Mouse (Mus musculus) layer of hippocampus, adult 2 months (tissue): Measurements from ENCODE around the gene Nrxn2. TPM values are rescaled to one million over a fixed set of nuclear protein-coding genes. Genes with fewer than 3 reads are reported as not detected.

ENCODE experiments used
- DNase-seq, 2 experiments: peaks; one replicate each; pipeline ENCODE4 v3.0.0; 2022; ENCODE audit warnings: low spot score in 2 of 2
- H3K27ac ChIP-seq: fragments of 200-600 bp; 2 replicates; pipeline ENCODE4 v1.8.1; 2022
- H3K4me3 ChIP-seq: fragments of 200-600 bp; 2 replicates; pipeline ENCODE4 v1.8.1; 2022; ENCODE audit warnings: mild to moderate bottlenecking
- CTCF ChIP-seq: fragments of 200-600 bp; conservative IDR thresholded peaks from 2 replicates; pipeline ENCODE4 v1.8.1; 2022; ENCODE audit warnings: antibody characterized with exemption, mild to moderate bottlenecking, moderate library complexity
- total RNA-seq, 2 experiments: library from RNA; stranded (reverse); gene quantifications; 2 replicates each; pipeline ENCODE4 v1.2.3; 2021

The Nrxn2 gene
- total RNA-seq, 2 experiments from 2014 or later: 405 to 437 TPM

DNA sequence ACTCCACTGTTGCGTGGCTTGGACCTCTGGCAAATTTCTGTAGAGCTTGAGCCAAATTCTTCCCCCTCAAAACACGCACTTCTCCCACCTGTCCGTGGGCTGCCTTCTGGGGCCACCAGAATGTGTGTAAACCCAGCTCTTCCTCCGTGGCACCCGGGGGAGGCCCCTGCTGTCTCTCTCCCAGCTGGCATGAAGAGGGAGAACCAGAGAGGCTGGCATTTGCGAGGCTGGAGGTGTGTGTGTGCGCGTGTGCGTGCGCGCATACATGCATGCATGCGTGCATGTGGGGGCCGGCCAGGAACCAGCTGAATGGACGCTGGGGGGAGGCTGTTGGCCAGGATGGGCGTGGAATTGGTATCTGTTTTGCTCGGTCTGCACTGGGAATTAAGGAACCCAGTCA, 4.7 kb downstream of the Nrxn2 start:
- H3K27ac ChIP-seq: peak overlapping the region; percentile 33; the same call in 1 of the 2 replicates
- TF ChIP-seq CTCF: no peak

DNA sequence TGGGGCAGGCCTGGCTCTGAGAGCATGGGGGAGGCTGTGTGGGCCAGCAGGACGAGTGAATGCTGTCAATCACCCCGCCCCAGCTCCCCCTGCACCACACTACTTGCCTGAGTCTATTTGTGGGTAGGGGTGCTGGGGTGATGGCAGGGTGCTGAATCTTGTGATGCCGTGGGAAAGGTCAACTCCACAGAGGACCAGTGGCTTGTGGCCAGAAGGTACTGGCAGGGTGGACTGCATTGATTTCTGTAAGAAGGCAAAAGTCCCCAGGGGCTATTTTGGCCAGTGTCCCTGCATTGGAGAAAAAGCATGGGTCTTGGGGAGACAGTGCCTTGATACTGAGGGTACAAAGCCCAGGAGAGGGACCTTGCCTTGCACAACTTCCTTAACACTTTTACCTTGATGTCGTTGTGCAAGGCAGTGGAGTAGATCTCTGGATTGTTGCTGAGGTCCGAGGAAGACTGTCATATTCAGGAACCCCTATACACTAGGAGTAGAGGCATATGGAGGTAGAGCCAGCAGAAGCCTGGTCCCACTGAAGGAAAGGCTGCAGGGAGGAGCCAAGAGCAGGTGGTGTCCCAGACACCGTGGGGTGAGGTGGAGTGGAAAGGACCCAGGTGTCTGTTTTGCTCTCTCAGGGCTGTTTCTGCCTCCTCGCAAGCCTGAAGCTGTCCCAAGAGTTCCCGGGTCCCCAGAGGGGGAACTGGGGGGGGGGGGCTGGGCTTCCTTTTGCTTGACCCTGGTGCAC, 5.8 kb downstream of the Nrxn2 start:
- no peak overlapping the region for H3K4me3 ChIP-seq
- no peak for TF ChIP-seq CTCF
- peak overlapping the region; percentile 33; the same call in 1 of the 2 replicates for H3K27ac ChIP-seq
- DNase-seq: no peak

More for the DNA sequence above, 4.7 kb downstream of the Nrxn2 start:
- DNase-seq: peak in 1 of 2 experiments; percentile 69
- H3K4me3 ChIP-seq: no peak overlapping the region

DNA sequence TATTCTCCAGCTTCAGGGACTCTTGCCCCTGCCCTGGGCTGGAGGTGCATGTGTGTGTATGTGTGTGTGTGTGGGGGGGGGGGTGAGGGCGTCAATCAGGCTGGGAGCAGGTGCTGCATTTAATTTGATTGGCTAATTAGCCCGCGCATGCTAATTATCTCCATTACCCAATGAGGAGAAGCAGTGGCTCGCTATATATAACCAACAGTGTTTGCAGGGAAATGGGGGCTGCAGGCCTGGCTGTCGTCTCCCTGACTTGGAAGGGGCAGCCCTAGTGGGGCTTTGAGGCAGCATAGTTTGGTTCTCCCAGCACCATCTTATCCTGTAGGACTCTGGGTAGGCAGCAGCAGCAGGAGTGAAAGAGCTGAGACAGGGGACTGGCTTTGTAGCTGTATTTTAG, 7.1 kb downstream of the Nrxn2 start:
- H3K27ac ChIP-seq: no peak overlapping the region
- no peak for TF ChIP-seq CTCF
- no peak overlapping the region for H3K4me3 ChIP-seq
- DNase-seq: no peak

DNA sequence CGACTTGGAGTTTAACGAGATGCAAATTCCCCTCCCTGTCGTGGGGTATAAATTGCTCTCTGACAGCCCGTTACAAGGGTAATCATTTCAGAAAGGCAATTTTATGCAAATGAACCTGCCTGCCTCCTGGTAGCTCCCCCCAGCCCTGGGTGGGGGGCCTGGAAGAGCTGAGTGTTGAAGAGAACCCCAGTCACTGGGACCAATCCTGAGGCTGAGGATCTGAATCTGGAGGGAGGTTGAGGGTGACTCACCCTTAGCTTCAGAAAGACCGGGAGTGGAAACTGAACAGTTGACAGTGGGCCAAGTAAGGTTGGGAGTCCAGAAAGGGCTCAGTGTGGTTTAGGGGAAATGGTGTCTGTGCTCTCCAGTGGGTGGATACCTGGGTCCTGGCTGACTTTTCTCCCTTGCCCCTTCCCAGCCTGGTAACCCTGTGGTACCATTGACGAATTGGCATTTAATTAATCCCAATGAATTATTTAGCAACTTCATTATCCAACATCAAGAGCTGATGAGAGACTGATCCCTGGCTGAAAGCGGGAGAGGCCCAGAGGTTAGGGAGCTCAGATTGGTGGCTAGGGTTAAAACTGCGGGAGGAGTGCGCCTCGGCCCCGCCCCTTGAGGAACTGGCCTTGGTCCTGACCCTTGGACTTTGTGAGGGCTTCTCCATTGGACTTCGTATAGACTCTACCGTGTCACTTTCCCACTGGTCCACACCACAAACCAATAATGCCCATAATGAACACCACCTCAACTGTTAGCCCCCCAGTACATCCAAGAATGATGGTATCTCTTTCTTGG, 8.4 kb downstream of the Nrxn2 start:
- H3K27ac ChIP-seq: no peak overlapping the region; the same call in 1 of the 2 replicates
- TF ChIP-seq CTCF: no peak
- H3K4me3 ChIP-seq: no peak overlapping the region
- no peak for DNase-seq

DNA sequence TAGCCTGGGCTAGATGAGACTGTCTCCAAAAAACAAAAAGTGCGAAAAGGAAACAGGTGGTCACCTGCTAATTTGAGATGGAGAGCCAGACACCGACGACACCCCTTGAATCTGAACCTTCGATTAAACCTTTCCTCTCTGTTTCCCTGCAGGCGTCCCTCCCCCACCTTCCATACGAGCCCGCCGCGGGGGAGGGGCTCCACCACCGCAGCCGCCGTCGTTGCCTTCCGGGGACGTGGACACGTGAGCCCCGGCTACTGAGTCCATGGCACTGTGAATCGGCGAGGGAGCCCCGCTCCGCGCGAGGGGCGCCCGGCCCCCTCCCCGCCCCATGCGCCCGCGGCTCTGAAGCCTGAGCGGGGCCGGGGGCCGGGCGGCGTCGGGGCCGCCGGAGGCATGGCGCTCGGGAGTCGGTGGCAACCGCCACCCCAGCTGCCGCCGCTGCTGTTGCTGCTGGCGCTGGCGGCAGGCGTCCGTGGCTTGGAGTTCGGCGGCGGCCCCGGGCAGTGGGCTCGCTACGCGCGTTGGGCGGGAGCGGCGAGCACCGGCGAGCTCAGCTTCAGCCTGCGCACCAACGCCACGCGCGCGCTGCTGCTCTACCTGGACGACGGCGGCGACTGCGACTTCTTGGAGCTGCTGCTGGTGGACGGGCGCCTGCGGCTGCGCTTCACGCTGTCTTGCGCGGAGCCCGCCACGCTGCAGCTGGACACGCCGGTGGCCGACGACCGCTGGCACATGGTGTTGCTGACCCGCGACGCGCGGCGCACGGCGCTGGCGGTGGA, 9.3 kb downstream of the Nrxn2 start:
- Histone ChIP-seq H3K4me3 (no peak overlapping the region; the same call in 1 of the 2 replicates), H3K27ac (no peak overlapping the region; the same call in 1 of the 2 replicates)
- DNase-seq: no peak
- no peak for TF ChIP-seq CTCF

DNA sequence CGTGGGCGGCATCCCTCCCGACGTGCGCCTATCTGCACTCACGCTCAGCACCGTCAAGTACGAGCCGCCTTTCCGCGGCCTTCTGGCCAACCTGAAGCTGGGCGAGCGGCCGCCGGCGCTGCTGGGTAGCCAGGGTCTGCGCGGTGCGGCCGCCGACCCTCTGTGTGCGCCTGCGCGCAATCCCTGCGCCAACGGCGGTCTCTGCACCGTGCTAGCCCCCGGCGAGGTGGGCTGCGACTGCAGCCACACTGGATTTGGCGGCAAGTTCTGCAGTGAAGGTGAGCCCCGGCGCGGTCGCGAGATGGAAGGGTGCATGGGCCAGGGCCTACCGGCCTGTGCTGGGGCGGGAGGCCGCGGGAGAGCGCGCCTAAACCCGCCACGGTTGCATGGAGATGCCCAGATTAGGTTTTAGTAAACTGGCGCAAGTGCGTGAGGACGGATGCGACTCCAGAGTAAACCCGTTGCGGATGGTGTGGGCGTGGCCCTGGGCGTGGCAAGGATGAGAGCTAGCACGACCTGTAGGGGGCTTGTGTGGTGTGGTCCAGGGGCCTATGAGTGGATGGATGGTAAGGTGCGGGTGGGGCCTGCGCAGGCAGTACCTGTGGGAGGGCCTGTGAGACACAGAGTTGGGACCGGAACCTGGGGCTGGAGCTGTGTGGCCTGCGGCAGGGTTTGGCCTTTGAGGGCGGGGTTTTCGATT, 10.1 kb downstream of the Nrxn2 start:
- H3K27ac ChIP-seq: no peak overlapping the region
- no peak for TF ChIP-seq CTCF
- no peak for DNase-seq
- H3K4me3 ChIP-seq: peak overlapping the region; percentile 5; the same call in 1 of the 2 replicates

DNA sequence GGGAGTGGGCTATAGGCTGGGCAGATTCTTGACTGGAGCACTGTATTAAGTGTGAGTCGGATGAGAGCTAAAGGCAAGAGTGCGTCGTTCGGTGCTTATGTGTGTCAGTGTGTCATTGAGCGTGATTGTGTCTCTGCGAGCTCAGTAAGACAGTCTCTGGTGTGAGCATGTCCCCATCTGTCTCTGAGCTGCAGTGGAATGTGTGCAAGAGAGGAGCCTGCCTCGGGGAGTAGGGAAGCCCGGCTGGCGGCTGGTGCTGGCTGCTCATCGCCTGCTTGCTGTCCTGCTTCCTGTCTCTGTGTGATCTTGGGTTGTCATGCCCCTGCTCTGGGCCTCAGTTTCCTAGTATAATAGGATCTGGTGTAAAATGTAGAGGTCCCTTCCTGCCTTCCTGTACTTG, 24.5 kb downstream of the Nrxn2 start:
- no peak overlapping the region for H3K27ac ChIP-seq
- TF ChIP-seq CTCF: no peak
- H3K4me3 ChIP-seq: no peak overlapping the region
- DNase-seq: peak in 1 of 2 experiments; percentile 46

DNA sequence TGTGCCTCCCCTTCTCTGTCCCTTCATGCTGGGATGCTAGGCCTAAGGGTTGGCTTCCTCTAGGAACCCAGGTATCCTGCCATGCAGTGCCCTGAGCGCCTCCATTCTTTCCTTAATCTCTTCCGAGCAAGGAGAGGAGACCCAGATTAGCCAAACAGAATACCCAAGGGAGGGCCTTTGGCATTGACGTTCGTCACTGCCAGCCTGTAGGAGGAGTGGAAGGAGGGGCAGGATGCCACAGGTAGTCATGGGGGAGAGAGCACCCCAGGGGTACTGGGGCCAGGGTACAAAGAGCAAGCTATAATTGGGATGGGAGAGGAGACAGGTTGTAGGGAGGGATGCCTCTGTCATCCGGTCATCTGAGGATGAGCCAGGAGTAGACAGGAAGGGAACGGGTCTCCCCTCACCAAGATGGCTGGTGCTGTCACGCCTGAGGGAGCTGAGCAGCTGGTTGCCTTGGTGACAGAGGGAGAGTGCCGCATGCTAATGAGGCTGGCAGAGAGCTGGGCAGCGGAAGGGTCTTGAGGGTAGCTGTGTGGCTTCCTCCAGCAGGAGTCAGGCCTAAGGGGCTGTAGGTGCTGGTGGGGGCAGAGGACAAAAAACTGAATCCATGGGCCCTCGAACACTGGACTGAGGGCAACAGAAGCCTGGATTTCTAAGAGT, 27.4 kb downstream of the Nrxn2 start:
- no peak for TF ChIP-seq CTCF
- Histone ChIP-seq H3K4me3 (no peak overlapping the region), H3K27ac (peak overlapping the region; percentile 80)
- DNase-seq: no peak

DNA sequence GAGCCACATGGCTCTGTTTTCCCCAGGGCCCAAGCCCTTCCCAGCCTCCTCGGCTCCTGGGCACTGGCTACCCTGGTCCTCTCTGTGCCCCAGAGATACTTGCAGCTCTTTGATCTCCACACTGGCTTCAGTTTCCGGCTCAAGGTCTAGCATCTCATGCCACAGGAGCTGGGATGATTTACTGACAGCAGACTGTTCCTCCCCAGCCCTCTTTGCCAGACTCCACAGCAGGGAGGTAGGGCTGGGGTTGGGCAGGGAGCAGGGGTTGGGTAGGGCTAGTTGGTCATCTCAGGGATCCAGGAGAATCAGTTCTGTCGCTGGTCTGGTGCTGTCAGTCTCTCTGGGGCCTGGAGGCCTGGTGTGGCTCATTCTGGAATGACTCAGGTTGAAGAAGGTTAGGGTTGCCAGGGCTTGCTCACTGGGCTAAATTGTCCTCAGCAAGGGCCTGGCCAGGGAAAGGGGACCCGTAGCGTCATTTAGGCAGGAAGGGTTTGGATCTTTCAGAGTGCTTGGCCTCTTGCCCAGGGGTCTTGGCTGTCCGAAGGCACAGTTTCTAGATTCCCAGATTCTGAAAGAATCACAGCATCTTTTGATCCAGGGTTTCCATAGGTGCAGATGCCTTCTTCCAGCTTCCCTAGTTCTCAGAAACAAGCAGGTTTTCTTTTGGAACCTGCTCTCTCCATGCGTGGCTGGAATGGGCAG, 28.4 kb downstream of the Nrxn2 start:
- H3K4me3 ChIP-seq: no peak overlapping the region
- DNase-seq: no peak
- TF ChIP-seq CTCF: no peak
- peak overlapping the region; percentile 80 for H3K27ac ChIP-seq

DNA sequence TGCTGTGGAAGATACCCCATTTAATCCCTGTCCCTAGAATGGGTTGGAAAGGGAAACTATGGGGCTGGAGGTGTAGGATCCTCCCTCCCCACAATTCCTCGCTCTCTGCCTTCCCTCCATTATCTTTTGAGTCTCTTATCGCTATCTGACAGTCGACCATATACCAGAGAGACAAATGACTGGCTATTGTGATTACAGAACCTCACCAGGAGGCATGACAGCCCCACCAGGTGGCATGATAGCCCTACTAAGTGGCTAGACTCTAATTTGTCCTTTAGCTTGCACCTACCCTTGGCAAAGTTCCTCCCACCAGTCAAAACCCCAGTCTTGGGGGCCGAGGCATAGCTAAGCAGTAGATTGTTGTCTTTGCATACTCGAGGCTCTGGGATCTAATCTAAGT, 30.2 kb downstream of the Nrxn2 start:
- H3K27ac ChIP-seq: peak overlapping the region; percentile 86; the same call in 1 of the 2 replicates
- no peak overlapping the region for H3K4me3 ChIP-seq
- DNase-seq: no peak
- TF ChIP-seq CTCF: no peak

DNA sequence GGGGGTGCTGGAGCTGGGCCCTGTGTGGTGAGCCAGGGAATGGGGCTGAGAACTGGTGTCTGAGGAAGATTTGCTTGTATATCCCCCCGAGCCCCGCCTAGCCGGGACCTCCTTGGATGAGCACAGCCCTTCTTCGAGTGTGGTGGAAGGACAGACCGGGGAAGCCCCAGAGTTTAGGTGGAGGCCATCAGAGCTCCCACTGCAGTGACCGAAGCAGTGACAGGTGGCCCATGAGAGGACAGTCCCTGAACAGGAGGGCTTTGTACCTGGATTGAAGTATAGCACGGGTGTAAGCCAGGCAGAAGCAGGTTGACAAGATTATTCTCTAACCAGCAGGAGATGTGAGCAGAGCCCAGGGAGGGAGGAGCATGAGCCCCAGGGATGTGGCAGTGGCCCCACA, 31.3 kb downstream of the Nrxn2 start:
- peak overlapping the region; percentile 86; the same call in 1 of the 2 replicates for H3K27ac ChIP-seq
- H3K4me3 ChIP-seq: no peak overlapping the region
- no peak for TF ChIP-seq CTCF
- no peak for DNase-seq
